Mouse (Mus musculus) left cerebral cortex, postnatal 14 days (tissue): ENCODE results near the gene Eml1. TPM values are rescaled to one million over a fixed set of nuclear protein-coding genes. Genes with fewer than 3 reads are reported as not detected.
A peak's percentile ranks its signal among the peaks of the same experiment; 100 is the strongest.
"Not testable (repeated sequence)": the region's sequence is repeated elsewhere in the genome, so short reads cannot be mapped to it uniquely, and the experiment has no call there.

Experiments
- DNase-seq, 2 experiments: peaks; one replicate each; pipeline ENCODE4 v3.0.0; 2021 to 2022; ENCODE audit warnings: low spot score in 2 of 2, mixed read lengths in 1 of 2
- intact Hi-C: fragments of 180-260 bp; cut with DNase I; formaldehyde crosslinking; loops from one replicate; pipeline ENCODE4 v1.15.1; 2025
- total RNA-seq, 2 experiments: library from RNA; stranded (reverse); gene quantifications; 2 replicates each; pipeline ENCODE4 v1.2.3; 2021

Gene Eml1
- total RNA-seq, 2 experiments from 2014 or later: 62.1 to 77.0 TPM

DNA sequence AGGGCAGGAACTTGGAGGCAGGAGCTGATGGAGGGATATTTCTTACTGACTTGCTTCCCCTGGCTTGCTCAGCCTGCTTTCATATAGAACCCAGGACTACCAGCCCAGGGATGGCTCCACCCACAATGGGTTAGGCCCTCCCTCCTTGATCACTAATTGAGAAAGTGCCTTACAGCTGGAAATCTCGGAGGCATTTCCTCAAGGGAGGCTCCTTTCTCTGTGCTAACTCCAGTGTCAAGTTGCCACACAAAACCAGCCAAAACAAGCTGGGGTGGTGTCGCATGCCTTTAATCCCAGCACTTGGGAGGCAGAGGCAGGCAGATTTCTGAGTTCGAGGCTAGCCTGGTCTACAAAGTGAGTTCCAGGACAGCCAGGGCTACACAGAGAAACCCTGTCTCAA, 136.3 kb downstream of the Eml1 start:
- intact Hi-C loops: not testable (repeated sequence)

GRCm38 (mm10) chr12:108510571-108510970, 139.8 kb downstream of the Eml1 start:
- peak in 1 of 2 experiments; percentile 43 for DNase-seq
- intact Hi-C loops: no loop called here

More for the DNA sequence above, 136.3 kb downstream of the Eml1 start:
- DNase-seq: not testable (repeated sequence)

DNA sequence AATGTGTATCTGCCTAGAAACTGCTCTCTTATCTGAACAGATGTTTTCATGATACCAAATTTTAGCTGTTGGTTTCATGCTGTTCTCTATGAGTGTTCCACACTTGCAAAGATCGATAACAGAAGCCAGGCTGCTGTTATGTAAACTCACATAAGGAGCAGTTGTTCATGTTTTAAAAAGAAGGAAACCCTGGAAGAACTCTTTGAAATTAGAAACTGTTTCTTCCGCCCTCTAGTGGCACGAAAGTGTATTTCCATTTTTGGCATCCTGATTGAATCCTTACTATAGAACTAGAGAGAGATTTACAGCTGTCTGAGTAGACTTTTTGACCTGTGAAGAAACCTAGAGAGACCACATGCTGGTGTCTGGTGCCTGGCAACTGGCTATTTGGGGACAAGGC, 140.3 kb downstream of the Eml1 start:
- DNase-seq: peak; percentile 72 to 83
- intact Hi-C loops: no loop called here

DNA sequence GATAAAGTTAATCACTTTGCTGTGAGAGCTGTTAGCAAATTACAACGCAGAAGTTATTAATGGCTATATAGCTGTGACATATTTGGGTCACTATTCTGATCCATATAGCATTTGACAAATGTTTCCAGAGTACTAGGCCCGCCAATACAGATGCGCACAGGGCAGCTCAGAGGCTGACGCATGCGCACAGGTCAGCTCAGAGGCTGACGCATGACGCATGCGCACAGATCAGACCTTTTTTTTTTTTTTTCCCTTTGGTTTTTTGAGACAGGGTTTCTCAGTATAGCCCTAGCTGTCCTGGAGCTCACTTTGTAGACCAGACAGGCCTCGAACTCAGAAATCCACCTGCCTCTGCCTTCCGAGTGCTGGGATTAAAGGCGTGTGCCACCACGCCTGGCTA, 144.7 kb downstream of the Eml1 start:
- intact Hi-C loops: no loop called here
- no peak for DNase-seq

- intact Hi-C loops: no loop called here
- DNase-seq: no peak
Measured at GRCm38 (mm10) chr12:108519374-108519773, 148.6 kb downstream of the Eml1 start.

DNA sequence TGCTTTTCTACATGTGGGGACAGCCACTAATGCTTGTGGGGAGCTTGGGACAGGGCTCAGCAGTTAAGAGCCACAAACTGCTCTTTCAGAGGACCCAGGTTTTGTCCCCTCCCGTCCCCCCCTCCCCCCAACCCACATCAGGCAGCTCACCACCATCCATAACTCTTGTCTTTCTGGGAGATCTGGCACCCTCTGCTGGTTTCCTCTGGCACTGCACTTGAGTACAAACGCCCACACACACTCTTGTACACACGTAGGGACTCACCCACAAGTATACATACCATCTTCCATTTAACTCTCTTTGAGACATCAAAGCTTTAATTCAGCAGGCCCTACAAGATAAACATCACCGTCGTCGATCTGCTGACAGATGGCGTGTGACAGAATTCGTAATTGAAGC, 158.5 kb downstream of the Eml1 start:
- peak; percentile 68 to 82 for DNase-seq
- intact Hi-C loops: no loop called here

DNA sequence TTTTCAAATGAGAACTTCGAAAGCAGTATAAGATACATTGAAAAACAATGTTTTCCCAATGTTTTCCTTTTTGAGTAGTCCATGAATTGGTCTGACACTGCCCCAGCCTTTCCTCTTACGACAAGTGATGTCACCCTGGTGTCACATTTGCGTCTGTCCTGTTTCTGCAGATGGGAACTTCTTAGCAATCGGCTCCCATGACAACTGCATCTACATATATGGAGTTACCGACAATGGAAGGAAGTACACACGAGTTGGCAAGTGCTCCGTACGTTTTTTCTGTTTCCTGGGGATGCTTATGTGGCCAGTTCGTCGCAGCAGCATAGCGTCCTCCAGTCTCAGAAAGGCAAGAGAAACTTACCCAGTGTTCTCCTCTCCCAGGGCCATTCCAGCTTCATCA, 163.7 kb downstream of the Eml1 start:
- intact Hi-C loops: no loop called here
- DNase-seq: no peak

- intact Hi-C loops: no loop called here
- DNase-seq: no peak
Measured at GRCm38 (mm10) chr12:108536461-108536860, 165.7 kb downstream of the Eml1 start.

- intact Hi-C loops: no loop called here
Measured at GRCm38 (mm10) chr12:108541088-108541487, 170.3 kb downstream of the Eml1 start.

GRCm38 (mm10) chr12:108546508-108547153, 175.9 kb downstream of the Eml1 start:
- DNase-seq: no peak
- intact Hi-C loops: no loop called here

More at GRCm38 (mm10) chr12:108541088-108541487, 170.3 kb downstream of the Eml1 start:
- peak; percentile 76 to 84 for DNase-seq

GRCm38 (mm10) chr12:108547251-108547875, 176.6 kb downstream of the Eml1 start:
- intact Hi-C loops: no loop called here
- DNase-seq: no peak

DNA sequence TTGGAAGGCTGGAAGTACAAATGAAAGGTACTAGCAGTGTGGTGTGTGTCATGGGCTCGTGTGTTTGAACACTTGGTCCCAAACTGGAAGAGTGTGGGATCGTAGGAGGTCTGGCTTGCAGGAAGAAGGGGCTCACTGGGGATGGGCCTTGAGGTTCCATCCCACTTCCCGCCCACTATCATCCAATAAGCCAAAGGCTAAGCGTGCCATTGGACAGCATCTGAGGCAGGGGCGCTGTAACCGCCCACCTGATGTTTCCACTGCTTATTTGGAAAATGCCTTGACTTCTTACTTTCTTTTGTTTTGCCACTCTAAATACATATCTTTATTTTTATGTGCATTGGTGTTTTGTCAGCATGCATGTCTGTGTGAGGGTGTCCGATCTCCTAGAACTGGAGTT, 181.0 kb downstream of the Eml1 start:
- intact Hi-C loops: no loop called here
- no peak for DNase-seq

GRCm38 (mm10) chr12:108553079-108553478, 182.3 kb downstream of the Eml1 start:
- intact Hi-C loops: no loop called here
- DNase-seq: no peak

DNA sequence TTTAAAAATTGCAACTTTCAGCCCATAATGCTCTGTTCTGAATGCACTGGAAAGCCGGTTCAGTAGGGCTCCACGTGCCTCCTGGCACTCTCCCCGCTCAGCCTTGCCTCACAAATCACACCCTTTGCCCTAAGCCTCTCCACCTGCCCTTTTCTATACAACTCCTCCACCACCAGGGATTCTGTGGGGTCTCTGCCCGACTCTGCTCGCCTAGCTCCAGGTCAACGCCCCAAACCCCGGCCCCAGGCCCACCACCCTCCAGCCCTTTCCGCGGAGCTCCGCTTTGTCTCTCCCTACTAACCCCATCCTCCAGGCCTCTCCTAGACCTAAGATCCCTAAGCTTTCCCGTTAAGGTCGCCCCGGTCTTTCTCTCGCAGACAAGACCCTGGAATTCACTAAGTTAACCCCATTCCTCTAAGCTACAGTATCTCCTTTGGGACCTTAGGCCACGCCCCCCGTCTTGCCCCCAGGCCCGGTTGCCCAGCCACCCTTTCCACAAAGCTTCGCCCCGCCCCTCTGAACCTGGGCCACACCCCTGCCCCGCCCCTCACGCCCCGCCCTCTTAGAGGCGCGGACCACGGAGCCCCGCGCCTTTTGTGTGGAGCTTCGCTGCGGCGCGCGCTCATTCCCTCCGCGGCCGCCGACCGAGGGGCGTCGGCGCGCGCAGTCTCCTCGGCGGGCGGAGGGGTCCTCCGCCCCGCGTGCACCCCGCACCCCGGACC, 183.5 kb downstream of the Eml1 start, which contains the start of gene Evl:
Gene Evl, plus strand, starts transcription at position 601 of the 722 bp plus-strand sequence.
- intact Hi-C loops: loop anchor here (2.0 kb wide), 1 partner anchor 205 kb away; no protein-coding TSS in a partner anchor
- DNase-seq: peak; percentile 69 to 84

GRCm38 (mm10) chr12:108554861-108555556, 184.3 kb downstream of the Eml1 start:
- DNase-seq: peak in 1 of 2 experiments; percentile 37
- intact Hi-C loops: loop anchor here (2.0 to 5.0 kb wide), 2 partner anchors 117 to 204 kb away; no protein-coding TSS in a partner anchor

DNA sequence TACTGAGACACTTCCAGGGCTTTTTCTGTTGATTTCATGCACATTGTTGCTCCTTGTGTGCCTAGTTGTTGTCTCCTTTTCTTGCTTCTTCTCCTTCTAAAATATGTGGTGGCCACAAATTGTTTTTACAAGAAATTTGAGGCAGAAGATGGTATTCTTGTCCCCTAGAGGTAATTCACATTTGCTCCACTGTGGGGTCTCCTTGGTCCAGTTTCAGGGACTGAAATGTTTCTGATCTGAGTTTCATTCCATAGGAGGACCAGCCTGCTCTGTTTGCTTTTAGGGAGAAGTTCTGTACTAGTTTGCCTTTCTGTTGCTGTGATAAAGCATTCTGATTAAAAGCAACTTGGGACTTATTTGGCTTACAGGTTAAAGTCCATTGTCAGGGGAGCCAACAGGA, 187.4 kb downstream of the Eml1 start:
- intact Hi-C loops: loop anchor here (5.0 kb wide), 1 partner anchor 114 kb away; no protein-coding TSS in a partner anchor
- no peak for DNase-seq

- no peak for DNase-seq
- intact Hi-C loops: loop anchor here (5.0 kb wide), 1 partner anchor 39 kb away; no protein-coding TSS in a partner anchor
Measured at GRCm38 (mm10) chr12:108563238-108563637, 192.5 kb downstream of the Eml1 start.

DNA sequence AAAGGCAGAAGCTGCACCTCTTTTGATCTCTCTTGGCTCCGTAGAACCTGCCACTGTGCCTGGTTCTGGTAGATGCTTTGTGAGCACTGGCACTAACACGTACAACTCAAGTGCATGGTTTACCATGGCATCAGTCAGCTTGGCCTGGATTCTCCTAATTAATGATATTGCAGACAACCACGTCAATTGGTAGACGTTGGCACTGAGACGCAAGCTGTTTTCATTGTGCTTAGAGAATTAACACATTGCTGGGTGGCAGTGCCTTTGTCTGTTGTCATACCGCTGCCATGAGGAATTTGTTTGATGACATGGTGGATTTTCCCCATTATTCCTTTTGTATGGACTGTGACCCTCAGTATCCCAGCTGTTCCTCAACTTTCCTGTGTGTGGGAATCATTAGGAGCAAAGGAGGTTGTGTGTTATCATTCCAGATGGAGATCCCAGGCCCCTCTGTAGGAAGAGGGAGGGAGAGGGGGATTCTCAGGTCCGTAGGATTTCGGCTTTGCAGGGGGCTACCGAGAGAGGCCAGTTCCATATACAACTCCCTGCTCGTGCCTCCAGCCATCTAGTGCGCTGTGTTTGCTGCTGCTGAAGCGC, 194.3 kb downstream of the Eml1 start:
- intact Hi-C loops: loop anchor here (5.0 kb wide), 1 partner anchor 37 kb away; no protein-coding TSS in a partner anchor
- no peak for DNase-seq
